Mouse (Mus musculus) right cerebral cortex, postnatal 25 days (tissue): ENCODE results near the gene Dst.

ENCODE experiments used
- DNase-seq: peaks from one replicate; pipeline ENCODE4 v3.0.0; 2022

Gene Dst

DNA sequence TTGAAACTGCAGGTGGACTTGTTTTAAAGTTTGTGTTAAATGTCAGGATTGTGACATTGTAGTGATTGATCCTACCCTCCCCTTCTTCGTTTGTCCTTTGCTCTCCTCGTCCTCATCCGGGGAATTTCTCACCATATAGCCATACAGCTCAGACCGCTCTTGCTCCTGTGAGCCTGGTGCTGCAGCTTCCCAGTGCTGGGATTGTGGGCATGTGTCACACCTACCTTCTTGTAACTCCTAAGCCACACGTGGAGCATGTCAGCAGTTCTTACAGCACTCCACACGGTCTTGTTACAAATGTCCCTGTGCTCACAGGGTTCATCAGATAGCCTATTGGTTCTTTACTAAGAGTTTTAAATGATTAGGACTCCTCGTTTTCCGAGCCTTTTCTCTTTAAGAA lies 196.8 kb downstream of the Dst start:
- no peak for DNase-seq

DNA sequence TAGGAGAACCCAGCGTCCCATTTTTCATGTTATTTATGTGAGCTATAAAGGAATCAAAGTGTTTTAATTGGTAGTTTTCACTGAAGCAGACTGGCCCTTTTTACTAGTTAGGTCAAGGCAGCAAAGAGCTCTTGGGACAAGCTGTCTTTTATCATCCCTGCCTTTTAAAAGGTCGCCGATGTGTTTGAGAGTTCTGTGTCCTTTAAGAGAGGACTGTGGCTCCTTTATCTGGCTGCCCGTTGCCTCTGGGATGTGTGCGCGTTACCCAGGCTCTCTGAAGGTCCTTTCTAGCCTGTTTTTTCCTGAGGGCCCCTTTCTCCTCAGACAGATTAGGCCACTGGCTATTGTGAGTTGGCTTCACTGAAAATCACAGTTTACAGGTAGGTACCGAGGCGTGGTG lies 198.6 kb downstream of the Dst start:
- no peak for DNase-seq

DNA sequence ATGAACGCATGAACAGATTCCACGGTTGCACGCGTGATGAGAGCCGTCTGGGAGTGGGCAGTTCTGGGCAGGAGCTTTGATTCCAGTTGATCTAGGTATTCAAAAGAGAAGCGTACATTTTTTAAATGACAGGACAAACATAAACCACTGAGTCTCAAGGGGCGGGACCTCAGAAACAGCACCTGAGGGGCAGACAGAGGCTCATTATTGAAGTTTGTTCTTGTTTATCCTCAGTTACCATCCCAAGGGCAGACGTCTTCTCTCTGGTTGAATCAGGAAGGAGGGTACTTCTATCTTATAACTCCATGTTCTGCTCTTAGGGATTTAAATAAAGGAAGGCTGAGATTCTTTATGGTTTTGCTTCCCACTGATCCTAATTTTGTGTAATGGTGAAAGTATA lies 199.1 kb downstream of the Dst start:
- DNase-seq = no peak

DNA sequence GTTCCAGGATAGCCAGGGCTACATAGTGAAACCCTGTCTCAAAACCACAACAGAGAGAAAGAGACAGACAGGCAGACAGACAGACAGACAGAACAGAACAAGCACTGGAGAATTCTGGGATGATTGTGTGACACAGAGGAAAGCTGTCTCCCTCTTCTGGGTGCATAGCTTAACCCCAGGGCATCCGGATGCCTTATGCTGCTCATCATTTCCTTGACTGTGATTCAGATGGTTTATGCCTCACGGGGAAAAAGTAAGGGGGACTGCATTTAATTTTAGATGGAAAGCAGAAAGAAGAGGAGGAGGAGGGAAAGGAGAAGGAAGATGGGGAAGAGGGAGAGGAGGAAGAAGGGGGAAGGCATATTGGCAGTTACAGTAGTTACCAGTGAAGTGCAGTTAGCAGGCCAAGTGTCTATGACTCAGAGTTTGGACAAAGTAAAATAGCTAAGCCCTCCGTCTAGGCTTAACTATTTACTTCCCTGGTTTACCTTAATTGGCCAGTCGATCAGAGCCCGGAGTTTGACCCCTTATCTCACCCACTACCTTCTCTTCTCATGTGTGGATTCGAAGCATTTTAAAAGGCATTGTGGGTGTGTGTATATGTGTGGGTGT lies 201.7 kb downstream of the Dst start:
- no peak for DNase-seq

GRCm38 (mm10) chr1:34110862-34111261 lies 202.8 kb downstream of the Dst start:
- DNase-seq = no peak

GRCm38 (mm10) chr1:34111954-34112353 lies 203.9 kb downstream of the Dst start:
- DNase-seq = no peak

DNA sequence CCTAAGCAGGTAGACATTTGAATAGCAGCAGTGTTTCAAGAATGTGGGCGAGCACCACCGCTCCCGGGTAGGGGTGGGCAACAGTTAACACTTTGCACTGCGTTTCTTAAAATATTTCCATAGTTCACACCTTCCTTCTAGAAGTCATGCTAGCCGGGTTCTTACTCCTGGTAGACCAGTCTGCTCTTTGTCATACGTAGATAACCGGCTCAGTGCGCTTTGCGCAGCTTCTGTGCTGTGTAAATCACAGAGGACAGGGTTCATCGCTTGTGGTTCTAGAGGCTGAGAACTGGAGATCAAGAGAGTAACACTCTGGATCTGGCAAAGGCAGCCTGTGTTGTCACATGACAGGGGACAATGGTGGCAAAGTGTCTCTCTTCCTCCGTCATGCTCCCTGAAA lies 208.4 kb downstream of the Dst start:
- DNase-seq = no peak

DNA sequence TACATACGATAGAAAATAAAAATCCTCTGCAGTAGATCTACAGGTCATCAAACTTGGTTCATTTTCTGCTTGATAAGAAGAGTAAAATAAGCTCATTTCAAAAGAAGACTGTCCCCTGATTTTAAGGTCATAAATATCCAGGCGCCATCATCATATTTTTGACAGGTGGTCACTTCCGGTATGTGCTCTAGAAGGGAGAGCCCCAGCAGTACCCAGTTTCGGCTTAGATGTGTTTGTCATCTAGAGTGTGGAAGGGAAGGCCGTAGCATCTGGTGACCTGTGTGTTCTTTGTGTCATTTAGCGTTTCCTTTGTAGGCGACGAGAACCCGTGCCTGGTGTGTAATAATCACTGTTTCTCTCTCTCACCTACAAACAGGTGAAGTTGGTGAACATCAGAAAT lies 209.0 kb downstream of the Dst start:
- no peak for DNase-seq

DNA sequence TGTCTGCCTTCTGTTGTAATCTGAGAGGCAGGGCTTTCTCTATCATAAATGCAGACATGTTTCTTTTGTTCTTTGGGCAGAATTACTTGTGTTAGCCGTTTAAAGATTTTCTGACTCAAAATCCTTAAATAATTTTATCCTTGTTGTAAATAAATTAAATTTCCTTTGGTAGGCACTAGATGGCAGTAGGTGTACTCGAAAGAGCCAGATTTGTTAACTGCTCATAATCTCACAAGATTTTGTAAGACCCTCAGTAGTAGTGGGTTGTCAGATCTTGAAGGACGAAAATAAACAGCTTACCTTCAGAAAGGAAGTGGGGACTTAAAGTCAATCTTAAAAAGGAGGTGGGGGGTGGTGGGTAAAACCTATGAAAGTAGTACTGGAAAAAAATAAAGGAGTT lies 209.7 kb downstream of the Dst start:
- no peak for DNase-seq

- no peak for DNase-seq
These were observed 212.0 kb downstream of the Dst start for GRCm38 (mm10) chr1:34120066-34120465.

DNA sequence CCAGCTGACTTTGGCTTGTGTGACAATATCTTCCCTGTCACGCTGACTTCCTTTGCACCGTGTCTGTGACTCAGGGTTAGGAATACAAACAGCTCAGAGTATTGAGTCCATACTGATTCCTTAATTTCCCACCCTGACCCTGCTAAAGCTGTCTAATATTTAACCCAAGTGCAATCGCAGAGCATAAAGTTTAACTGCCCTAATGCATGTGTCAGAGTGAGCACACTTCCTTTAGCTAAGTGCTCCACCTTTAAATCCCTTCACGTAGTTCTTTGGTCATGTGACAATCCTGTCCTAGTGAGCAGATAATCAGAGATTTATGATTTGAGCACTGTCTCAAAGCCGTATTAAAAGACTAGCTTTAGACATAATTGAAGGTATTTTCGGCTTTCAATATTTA lies 212.6 kb downstream of the Dst start:
- DNase-seq = no peak

DNA sequence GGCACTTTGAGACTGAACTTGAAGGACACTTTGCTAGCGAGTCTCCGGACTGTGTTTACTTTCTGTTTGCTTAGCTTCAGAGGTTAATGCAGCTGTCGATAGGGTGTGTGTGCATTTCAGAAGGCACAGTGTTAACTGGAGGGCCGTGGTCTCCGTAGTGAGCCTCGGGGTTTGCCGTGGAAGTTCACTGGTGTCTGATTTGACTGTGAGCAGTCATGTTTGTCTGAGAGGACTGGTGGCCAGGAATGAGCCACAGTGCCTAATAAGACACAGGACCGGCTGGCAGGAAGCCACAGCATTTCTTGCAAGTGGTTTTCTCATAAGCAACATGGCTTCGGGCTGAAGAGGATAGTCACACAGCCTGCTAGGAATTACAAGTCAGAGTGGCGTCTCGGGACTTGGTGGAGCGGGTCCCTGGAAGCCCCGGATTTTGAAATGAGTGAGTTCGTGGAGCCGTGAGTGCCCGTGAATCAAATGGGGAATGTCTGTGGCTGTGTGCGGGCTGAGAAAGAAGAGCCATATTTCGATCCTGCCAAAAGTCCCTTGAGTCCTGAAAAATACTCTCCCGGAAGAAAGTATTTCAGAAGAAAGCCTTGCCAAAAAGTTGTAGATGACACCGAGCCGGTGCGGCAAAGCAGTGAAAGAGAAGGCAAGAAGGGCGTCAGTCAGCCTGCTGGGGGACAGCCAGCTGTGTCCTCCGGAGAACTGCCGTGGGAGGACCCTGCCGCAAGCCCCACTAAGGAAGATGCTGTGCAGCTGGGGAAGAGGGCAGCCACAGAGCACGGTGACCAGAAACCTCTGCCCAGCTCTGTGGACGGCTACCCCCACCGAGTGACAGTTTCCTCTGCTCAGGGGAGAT lies 213.4 kb downstream of the Dst start:
- DNase-seq = no peak

- DNase-seq = no peak
These were observed 214.2 kb downstream of the Dst start for GRCm38 (mm10) chr1:34122198-34122597.

DNA sequence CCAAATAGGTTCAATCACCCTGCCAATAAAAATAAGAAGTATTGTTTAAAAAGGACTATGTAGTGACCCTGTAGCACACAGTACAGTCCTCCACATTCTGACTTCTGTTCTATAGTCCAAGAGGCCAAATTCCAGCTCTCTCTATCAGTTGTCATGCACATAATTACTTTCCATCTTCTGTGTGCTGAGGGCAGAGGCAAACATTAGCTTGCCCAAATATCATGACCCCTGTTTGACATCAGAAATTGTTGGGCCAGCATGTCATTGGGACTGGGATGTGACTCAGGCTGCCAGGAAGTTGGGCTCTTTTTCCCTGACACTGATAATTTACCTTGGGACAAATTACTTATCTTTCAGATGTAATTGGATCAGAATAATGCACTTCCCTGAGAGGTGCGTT lies 214.9 kb downstream of the Dst start:
- no peak for DNase-seq

DNA sequence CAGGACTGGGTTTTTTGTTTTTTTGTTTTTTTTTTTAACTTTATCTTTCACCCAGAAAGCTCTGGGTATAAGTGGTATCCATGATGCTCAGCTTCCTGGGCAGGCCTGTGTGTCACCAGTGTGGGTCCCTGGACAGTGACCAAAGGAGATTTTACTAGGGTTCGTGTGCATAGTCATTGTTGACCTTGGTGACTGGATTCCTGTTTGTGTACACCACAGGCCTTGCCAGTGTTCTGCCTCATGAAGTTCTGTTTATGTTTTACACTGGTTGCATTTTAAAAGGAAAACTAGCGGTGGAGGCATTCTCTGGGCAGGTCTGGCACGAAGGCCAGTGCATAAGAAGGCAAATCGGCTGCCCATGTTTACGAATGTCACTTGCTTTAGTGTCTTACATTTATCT lies 215.3 kb downstream of the Dst start:
- DNase-seq = no peak

DNA sequence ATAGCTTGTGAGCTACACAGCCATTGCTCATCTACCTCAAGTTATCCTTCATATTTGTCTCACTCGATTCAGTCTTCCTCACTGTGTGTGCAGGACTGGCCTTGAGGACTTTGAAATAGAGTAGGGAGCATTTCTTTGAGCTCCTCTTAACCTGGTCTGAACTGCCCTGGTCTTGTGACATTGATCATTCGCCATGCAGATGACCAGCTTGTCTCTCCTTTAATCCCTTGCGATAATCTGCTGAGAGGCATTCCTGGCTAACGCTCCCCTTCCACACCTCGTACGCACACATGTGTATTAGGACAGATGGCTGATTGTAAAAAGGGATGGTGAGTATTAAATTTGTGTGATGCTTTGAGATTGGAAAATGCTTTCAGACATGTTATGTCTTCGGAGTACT lies 216.4 kb downstream of the Dst start:
- DNase-seq = no peak

GRCm38 (mm10) chr1:34125148-34125547 lies 217.1 kb downstream of the Dst start:
- DNase-seq = no peak

DNA sequence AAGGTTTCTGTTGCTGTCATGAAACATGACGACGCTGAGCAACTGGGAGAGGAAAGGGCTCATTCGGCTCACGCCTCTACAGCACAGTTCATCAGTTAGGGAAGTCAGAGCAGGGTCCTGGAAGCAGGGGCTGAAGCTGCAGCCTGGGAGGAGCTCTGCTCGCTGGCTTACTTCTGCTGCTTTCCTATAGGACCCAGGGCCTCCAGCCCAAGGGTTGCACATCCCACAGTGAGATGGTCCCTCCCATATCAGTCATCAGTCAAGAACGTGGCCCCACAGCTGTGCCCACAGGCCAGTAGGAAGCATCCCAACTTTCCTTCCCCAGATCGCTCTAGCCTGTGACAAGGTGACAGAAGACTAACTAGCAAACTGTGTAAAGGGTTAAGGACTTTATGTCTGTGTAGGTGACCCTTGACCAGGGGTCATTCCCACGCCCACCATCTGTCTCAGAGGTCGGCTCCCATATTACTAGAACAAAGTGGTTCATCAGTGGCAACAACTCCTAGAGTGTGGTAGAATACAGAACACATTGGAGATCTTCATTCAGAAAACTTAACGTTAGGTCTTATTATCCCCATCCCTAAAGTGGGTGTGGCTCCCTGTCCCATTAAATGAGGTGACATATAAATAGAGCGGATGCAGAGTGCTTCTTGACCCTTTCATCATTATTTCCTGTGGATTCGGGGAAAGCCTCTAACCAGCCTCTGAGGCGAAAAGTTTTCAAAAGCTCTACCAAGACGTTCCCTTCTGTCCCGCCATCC lies 219.9 kb downstream of the Dst start:
- DNase-seq = no peak

DNA sequence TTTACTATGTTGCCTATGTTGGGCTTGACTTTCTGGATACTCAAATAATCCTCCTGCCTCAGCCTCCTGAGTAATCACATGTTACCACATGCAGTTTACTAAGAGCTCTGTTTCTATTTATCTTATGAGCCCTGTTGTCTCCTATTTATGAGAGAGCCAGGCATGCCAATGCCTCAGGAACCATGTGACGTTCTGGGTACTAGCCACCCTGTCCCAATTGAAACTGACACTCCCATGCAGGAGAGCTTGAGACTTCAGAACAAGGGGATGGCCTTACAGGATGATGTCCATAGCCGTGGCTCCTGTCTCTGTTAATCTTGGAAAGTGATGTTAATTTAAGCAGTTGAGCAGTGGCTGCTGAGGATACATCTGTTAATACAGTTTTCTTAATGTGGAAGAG lies 220.8 kb downstream of the Dst start:
- DNase-seq = no peak

- DNase-seq = no peak
These were observed 221.7 kb downstream of the Dst start for GRCm38 (mm10) chr1:34129691-34130090.

- no peak for DNase-seq
These were observed 222.8 kb downstream of the Dst start for GRCm38 (mm10) chr1:34130804-34131203.

DNA sequence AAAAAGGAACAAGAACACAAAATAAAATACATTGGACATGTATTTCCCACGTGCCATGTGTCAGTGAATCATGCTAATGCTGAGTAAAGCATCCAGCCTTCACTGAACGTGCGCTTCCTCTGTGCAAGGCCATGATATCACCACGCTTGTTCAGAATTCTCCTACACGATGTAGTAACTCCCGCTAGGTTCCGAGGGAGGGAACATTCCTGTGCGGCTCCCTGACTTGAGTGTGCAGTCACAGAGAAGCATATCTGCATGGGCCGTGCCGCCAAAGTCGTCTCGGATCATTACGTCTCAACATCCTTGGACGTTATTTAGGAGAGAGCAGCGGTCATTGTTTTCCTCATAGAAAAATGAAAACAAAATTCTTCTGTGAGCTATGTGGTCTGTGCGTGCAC lies 224.8 kb downstream of the Dst start:
- DNase-seq = no peak

DNA sequence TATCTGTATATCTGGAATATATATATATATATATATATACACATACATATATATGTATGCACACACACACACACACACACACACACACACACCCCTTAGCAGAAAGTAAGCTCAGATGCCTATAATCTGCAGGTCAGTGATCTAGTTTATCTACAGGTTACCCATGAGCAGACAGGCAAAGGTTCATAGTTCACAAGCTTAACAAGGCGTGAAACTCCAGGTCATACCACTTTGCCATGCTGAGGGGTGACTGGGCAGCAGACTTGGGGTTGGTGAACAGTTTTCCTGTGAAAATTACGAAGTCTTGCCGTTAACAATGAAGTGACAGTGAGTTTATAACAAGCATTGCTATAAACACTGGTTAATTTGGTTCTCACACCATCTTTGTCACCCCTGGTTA lies 227.5 kb downstream of the Dst start:
- no peak for DNase-seq
